Mouse (Mus musculus): ENCODE results near the gene Sorcs3.

- TF ChIP-seq POLR2A (IDR thresholded peaks at IDR 0.05; ENCODE audit: insufficient read depth, low read depth, low read length) (no peak), CTCF (IDR thresholded peaks at IDR 0.05) (no peak), EP300 (IDR thresholded peaks at IDR 0.05; ENCODE audit: insufficient read depth, low read depth, low read length) (no peak)
Measured at GRCm38 (mm10) chr19:48706267-48706923, 500.6 kb downstream of the Sorcs3 start.

Data from heart, adult 2 months (tissue).